ENCODE assay signal across 21 mouse cellular contexts in the genomic region with DNA sequence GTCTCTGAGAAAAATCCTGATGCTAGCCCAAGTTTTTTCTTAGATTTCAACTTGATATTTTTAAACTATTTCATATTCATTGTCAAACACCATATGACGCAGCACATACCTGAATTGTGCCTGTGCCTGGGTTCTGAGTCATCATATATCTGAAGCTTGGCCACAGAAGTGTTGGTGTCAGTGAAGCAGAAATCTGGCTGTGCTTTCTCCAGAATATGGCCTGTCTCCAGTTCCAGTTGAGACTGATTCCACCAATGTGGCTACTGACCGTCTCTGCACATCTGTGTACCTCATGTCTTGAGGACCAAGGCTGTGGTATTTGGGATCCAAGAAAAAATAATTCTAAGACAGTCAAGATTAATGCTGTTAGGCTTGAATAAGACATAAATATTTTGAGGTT.
A peak's percentile ranks its signal among the peaks of the same experiment; 100 is the strongest.
DNase-seq lines count a peak whose midpoint lies in the region; ATAC-seq lines count a peak whose summit lies in the region.
"Had no signal": no experiment of that assay in that cellular context is flagged by ENCODE, and none has a peak within 500 bp of the region (broad histone marks: within the 10 kb centered on the region; RNA-seq: fewer than 3 reads in every experiment).

No protein-coding gene starts in this region.

- no peak overlapping the region for H3K4me3 ChIP-seq in intestine, embryonic 15.5 days (replicated peaks)
- no peak overlapping the region for H3K4me3 ChIP-seq in hindbrain, embryonic 14.5 days (replicated peaks; ENCODE audit: low read length)
- H3K4me3 ChIP-seq: heart, adult 2 months; heart, embryonic 15.5 days; layer of hippocampus, adult 2 months; midbrain, embryonic 12.5 days had no signal

- no peaks in the 10 kb centered on the region for H3K4me1 ChIP-seq in intestine, embryonic 15.5 days (replicated peaks)
- H3K4me1 ChIP-seq in hindbrain, embryonic 14.5 days (replicated peaks; ENCODE audit: control insufficient read depth, insufficient read depth, low read length) = 0 out of 2 replicates have a peak, but pooled peaks cover 9% of the 10 kb centered on the region
- H3K4me1 ChIP-seq: heart, embryonic 15.5 days; midbrain, embryonic 12.5 days had no signal

- WGBS in intestine, embryonic 15.5 days = 77% methylated on average over 2 of the region's 2 CpGs
- WGBS in hindbrain, embryonic 14.5 days = 94% methylated on average over 2 of the region's 2 CpGs

- H3K9me3 ChIP-seq in intestine, embryonic 15.5 days = no peaks in the 10 kb centered on the region
- no peaks in the 10 kb centered on the region for H3K9me3 ChIP-seq in hindbrain, embryonic 14.5 days (ENCODE audit: control insufficient read depth, low read length)
- H3K9me3 ChIP-seq: heart, embryonic 15.5 days; midbrain, embryonic 12.5 days had no signal

- intact Hi-C loops in gastrocnemius, postnatal 36 days (cut with DNase I) = no loop called here

- H3K9ac ChIP-seq in intestine, embryonic 15.5 days = no peak overlapping the region
- no peak overlapping the region for H3K9ac ChIP-seq in hindbrain, embryonic 14.5 days
- H3K9ac ChIP-seq: heart, embryonic 15.5 days; midbrain, embryonic 12.5 days had no signal

- no peak overlapping the region for H3K27ac ChIP-seq in intestine, embryonic 15.5 days
- H3K27ac ChIP-seq in hindbrain, embryonic 14.5 days = no peak overlapping the region
- H3K27ac ChIP-seq: heart, adult 2 months; heart, embryonic 15.5 days; hindbrain, postnatal 0 days; layer of hippocampus, adult 2 months; midbrain, embryonic 12.5 days had no signal

- no peak overlapping the region for H3K4me2 ChIP-seq in intestine, embryonic 15.5 days (replicated peaks)
- H3K4me2 ChIP-seq in hindbrain, embryonic 14.5 days (replicated peaks) = no peak overlapping the region
- H3K4me2 ChIP-seq: heart, embryonic 15.5 days; midbrain, embryonic 12.5 days had no signal

- no peaks in the 10 kb centered on the region for H3K36me3 ChIP-seq in intestine, embryonic 15.5 days
- peaks cover 13% of the 10 kb centered on the region for H3K36me3 ChIP-seq in hindbrain, embryonic 14.5 days (replicated peaks; ENCODE audit: control insufficient read depth, insufficient read depth)
- H3K36me3 ChIP-seq: heart, embryonic 15.5 days had no signal

- peak; percentile 38 for DNase-seq in gastrocnemius, adult 18-20 months (ENCODE audit: low spot score)
- DNase-seq in gastrocnemius, postnatal 36 days = no peak
- DNase-seq in 3T3-L1 (ENCODE audit: low read depth, low spot score) = peak; percentile 96
- peak; percentile 77 for DNase-seq in brain, adult 2 months (ENCODE audit: low read depth, low spot score)
- peak; percentile 63 to 77 for DNase-seq in cerebellum, postnatal 14 days
- DNase-seq in spleen, adult 12 weeks (ENCODE audit: low spot score) = no peak
- no peak for DNase-seq in hindbrain, embryonic 14.5 days (ENCODE audit: low spot score)
- DNase-seq: adrenal gland, postnatal 14 days; heart, adult 2 months; kidney, adult 18-20 months; kidney, postnatal 14 days; liver; lung, postnatal 10 days; thymus, postnatal 25 days had no signal

- no peaks in the 10 kb centered on the region for H3K27me3 ChIP-seq in intestine, embryonic 15.5 days (replicated peaks)
- H3K27me3 ChIP-seq in hindbrain, embryonic 14.5 days (ENCODE audit: control insufficient read depth, insufficient read depth, low read length) = no peaks in the 10 kb centered on the region
- H3K27me3 ChIP-seq: heart, embryonic 15.5 days; midbrain, embryonic 12.5 days; Patski had no signal

- no peak for ATAC-seq in intestine, embryonic 15.5 days
- no peak for ATAC-seq in hindbrain, embryonic 14.5 days (ENCODE audit: low FRiP score)
- ATAC-seq: forebrain, embryonic 14.5 days; hindbrain, postnatal 0 days; Patski had no signal

Comparison
In these comparisons a context has a peak if more than half of its experiments do, and no peak if none do; other contexts are left out.
1. DNase-seq: peak in gastrocnemius, adult 18-20 months (single experiment), 3T3-L1 (single experiment), brain, adult 2 months (single experiment) and cerebellum, postnatal 14 days (2 of 2); none in gastrocnemius, postnatal 36 days (0 of 2), spleen, adult 12 weeks (single experiment) and hindbrain, embryonic 14.5 days (single experiment).